Mouse (Mus musculus) hindbrain, postnatal 0 days (tissue): ENCODE results near the gene Trappc12. TPM values are rescaled to one million over a fixed set of nuclear protein-coding genes. Genes with fewer than 3 reads are reported as not detected.
A peak's percentile ranks its signal among the peaks of the same experiment; 100 is the strongest.

Experiments used
- ATAC-seq: fragments of 200-750 bp; cut with Nextera tagmentation; 2 replicates; pipeline ENCODE4 v1.8.0; 2017; ENCODE audit warnings: mild to moderate bottlenecking, moderate TSS enrichment, moderate library complexity
- DNase-seq: peaks from one replicate; pipeline ENCODE4 v3.0.0-alpha.2; 2015; ENCODE audit warnings: low spot score
- H3K27ac ChIP-seq: fragments of 300-500 bp; sonication (generic); 2 replicates; pipeline ENCODE4 v1.5.1; 2014; ENCODE audit warnings: mild to moderate bottlenecking
- H3K27me3 ChIP-seq: fragments of 300-500 bp; sonication (generic); 2 replicates; pipeline ENCODE4 v1.6.1; 2014; ENCODE audit warnings: low read length, mixed read lengths; ENCODE audit not compliant: insufficient read depth
- H3K36me3 ChIP-seq: fragments of 300-500 bp; sonication (generic); 2 replicates; pipeline ENCODE4 v1.6.1; 2014; ENCODE audit warnings: low read length, mixed read lengths; ENCODE audit not compliant: insufficient read depth
- H3K4me1 ChIP-seq: fragments of 300-500 bp; sonication (generic); 2 replicates; pipeline ENCODE4 v1.6.1; 2014; ENCODE audit warnings: antibody characterized with exemption, low read length, mixed read lengths; ENCODE audit not compliant: insufficient read depth
- H3K4me2 ChIP-seq: fragments of 300-500 bp; sonication (generic); 2 replicates; pipeline ENCODE4 v1.6.1; 2014; ENCODE audit warnings: low read depth, mild to moderate bottlenecking, low read length, moderate library complexity, mixed read lengths
- H3K4me3 ChIP-seq: fragments of 300-500 bp; sonication (generic); 2 replicates; pipeline ENCODE4 v1.5.1; 2014; ENCODE audit warnings: low read length
- H3K9ac ChIP-seq: fragments of 300-500 bp; sonication (generic); replicated peaks from 2 replicates; pipeline ENCODE4 v1.6.1; 2014; ENCODE audit warnings: mild to moderate bottlenecking, low read length, moderate library complexity, mixed read lengths
- H3K9me3 ChIP-seq: fragments of 300-500 bp; sonication (generic); 2 replicates; pipeline ENCODE4 v1.6.1; 2016; ENCODE audit warnings: low read length, mixed read lengths
- CTCF ChIP-seq: IDR thresholded peaks from 2 replicates; pipeline ENCODE4 v1.5.1; 2016; ENCODE audit warnings: antibody characterized with exemption, control low read depth, low read depth
- WGBS: fragments of 180-500 bp; shearing (Covaris S2); extraction: QIAGEN DNeasy Blood & Tissue Kit; methylation state at CpG from one replicate; pipeline ENCODE4 v1.1.7; 2014; 5-methylcytosine and 5-hydroxymethylcytosine counted together
- microRNA-seq, 2 experiments: library from miRNA; unstranded; fragments of <30 nt; microRNA quantifications; one replicate each; pipeline ENCODE4; 2016
- polyA plus RNA-seq: library from polyadenylated mRNA; unstranded; fragments of >200 nt; fragmentation: Nextera tagmentation; extraction: Ambion mirVana; gene quantifications from 2 replicates; pipeline ENCODE4 v1.2.1, GENCODE M21; 2015
- total RNA-seq: library from RNA; depleted of rRNA; stranded (reverse); fragments of >200 nt; gene quantifications from 2 replicates; pipeline ENCODE4 v1.2.3, GENCODE M21; 2014; rRNA removed

Trappc12 gene
- total and polyA plus RNA-seq, 2 experiments from 2014 or later, result 34.1 to 66.3 TPM

DNA sequence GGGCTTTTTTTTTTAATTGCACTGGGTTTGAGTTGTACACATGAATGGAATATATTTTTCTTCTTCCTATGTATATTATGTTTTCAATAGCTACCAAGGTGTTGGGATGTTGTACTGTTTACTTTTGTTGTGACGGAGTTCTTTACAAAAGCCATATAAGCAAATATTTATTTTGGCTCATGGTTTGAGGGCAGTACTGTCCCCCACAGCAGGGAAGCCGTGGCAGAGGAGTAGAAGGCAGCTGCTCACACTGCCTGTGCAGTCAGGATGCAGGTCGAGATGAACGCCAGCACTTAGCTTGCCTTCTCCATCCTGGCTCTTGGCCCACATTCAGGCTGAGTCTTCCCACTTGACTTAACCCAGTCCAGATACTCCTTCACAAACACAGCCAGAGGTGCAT is 83.5 kb downstream of the Trappc12 start:
- TF ChIP-seq CTCF, result no peak
- no peaks in the 10 kb centered on the region for H3K27me3 ChIP-seq
- H3K9me3 ChIP-seq, result no peaks in the 10 kb centered on the region
- ATAC-seq (no peak), DNase-seq (no peak)
- no peak overlapping the region for H3K4me3 ChIP-seq
- no peak overlapping the region for H3K27ac ChIP-seq
- H3K4me2 ChIP-seq, result no peak overlapping the region
- no peaks in the 10 kb centered on the region for H3K4me1 ChIP-seq
- H3K9ac ChIP-seq, result no peak overlapping the region
- 65% methylated on average over 4 of the region's 4 CpGs for WGBS
- H3K36me3 ChIP-seq, result no peaks in the 10 kb centered on the region

DNA sequence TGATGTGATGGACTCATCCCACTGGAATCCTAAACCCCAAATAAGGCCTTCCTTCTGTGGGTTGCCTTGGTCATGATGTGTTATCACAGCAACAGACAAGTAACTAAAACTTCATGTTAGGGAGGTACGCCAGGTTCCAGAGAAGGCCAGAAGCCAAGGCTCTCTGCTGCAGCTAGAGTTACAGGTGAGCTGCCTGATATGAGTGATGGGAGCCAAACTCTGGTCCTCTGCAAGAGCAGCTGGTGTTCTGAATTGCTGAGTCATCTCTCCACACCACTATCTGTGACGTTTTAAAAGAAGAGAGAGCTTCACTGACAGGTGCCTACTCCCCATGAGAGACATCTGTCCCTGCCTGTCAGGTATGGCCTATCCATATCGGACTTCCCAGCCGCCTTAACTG is 87.6 kb downstream of the Trappc12 start:
- TF ChIP-seq CTCF, result no peak
- Histone ChIP-seq H3K27ac (no peak overlapping the region), H3K9ac (no peak overlapping the region), H3K36me3 (peaks cover 19% of the 10 kb centered on the region), H3K9me3 (no peaks in the 10 kb centered on the region), H3K4me1 (no peaks in the 10 kb centered on the region), H3K27me3 (no peaks in the 10 kb centered on the region), H3K4me2 (no peak overlapping the region), H3K4me3 (no peak overlapping the region)
- no peak for DNase-seq
- no peak for ATAC-seq
- 84% methylated on average over 4 of the region's 4 CpGs for WGBS

DNA sequence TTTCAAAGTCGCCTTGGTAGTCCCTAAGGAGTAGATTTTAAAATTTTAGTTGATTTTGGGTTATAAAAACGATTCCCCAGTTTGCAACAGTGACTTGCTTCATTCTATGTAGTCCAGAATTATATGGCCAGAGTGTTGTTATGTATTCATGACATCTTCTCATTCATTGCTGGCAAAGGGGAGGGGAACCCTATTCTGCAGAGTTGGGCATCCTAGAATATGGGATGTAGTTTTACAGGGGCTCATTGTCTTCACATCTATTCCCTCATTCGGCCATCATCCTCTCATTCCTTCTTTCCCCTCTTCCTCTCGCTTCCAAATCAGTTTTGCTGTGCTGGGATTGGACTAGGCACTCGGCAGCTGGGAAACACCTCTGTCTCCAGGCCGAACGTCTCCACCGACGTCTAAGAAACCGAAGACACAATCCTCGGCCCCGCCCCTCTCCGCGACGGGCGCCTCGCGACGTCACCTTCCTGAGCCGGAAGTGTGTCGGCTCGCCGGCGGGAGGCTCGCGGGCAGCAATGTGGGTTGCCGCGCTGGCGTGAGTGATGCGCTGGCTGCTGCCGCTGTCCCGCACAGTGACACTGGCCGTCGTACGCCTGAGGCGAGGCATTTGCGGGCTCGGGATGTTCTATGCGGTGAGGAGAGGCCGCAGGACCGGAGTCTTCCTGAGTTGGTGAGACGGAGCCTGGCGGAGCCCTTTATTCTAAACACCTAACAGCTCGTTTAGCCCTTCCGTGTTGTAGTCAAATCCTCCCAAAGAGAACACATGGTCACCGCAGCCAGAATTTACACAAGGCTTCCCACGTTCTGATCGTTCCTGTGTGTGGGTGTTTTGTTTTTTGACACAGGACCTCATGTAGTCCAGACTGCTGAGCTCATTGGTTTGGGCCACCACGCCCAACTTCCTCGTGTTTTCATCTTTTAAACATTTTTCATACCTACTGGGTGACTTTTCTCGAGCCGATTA is 100.8 kb downstream of the Trappc12 start, which contains the start of gene Rnaseh1:
Gene Rnaseh1, plus strand, starts transcription at position 462 of the 970 bp plus-strand sequence.
- peak; percentile 95 for DNase-seq
- H3K27me3 ChIP-seq, result no peaks in the 10 kb centered on the region
- H3K9ac ChIP-seq, result peak within 1 kb of the TSS; percentile 77
- no peak for TF ChIP-seq CTCF
- no peaks in the 10 kb centered on the region for H3K9me3 ChIP-seq
- peak within 1 kb of the TSS; percentile 77 for H3K27ac ChIP-seq
- peak; percentile 98 for ATAC-seq
- peak within 1 kb of the TSS; percentile 76 for H3K4me3 ChIP-seq
- H3K4me2 ChIP-seq, result peak within 1 kb of the TSS; percentile 93
- H3K36me3 ChIP-seq, result peaks cover 7% of the 10 kb centered on the region
- H3K4me1 ChIP-seq, result peaks cover 7% of the 10 kb centered on the region
- 2% methylated on average over 52 of the region's 52 CpGs for WGBS

Small RNA genes lying within 50 kb of the gene (microRNA-seq; reads per million reads assigned to microRNA genes)
- gene Mir6937, result 0 reads per million in 2 experiments

Other genes starting within 250 kb of the Trappc12 start
- gene Dcdc2c, start 198.1 kb downstream of the Trappc12 start, total RNA-seq, result not detected in 2 replicates
- 0.10 TPM in 1 of 2 replicates, not detected in the other for gene Dcdc2c, start 198.1 kb downstream of the Trappc12 start, polyA plus RNA-seq
- 0.11 TPM in 1 of 2 replicates, not detected in the other for gene Allc, start 167.9 kb downstream of the Trappc12 start, total RNA-seq
- gene Allc, start 167.9 kb downstream of the Trappc12 start, polyA plus RNA-seq, result 0.24 TPM in 1 of 2 replicates, not detected in the other
- 1.2 TPM in 1 of 2 replicates, not detected in the other for gene Colec11, start 127.1 kb downstream of the Trappc12 start, total RNA-seq
- 1.4 TPM in 2 replicates for gene Colec11, start 127.1 kb downstream of the Trappc12 start, polyA plus RNA-seq
- 609 and 851 TPM in 2 replicates for gene Rps7, start 114.5 kb downstream of the Trappc12 start, total RNA-seq
- gene Rps7, start 114.5 kb downstream of the Trappc12 start, polyA plus RNA-seq, result 533 and 549 TPM in 2 replicates
- 7.4 and 11.3 TPM in 2 replicates for gene Rnaseh1, start 100.9 kb downstream of the Trappc12 start, total RNA-seq
- 12.7 and 14.8 TPM in 2 replicates for gene Rnaseh1, start 100.9 kb downstream of the Trappc12 start, polyA plus RNA-seq
- 8.5 and 11.4 TPM in 2 replicates for gene Adi1, start 75.2 kb downstream of the Trappc12 start, total RNA-seq
- 33.3 and 35.4 TPM in 2 replicates for gene Adi1, start 75.2 kb downstream of the Trappc12 start, polyA plus RNA-seq
- gene Eipr1, start 1.3 kb upstream of the Trappc12 start, total RNA-seq, result 65.8 and 78.0 TPM in 2 replicates
- 54.9 and 58.4 TPM in 2 replicates for gene Eipr1, start 1.3 kb upstream of the Trappc12 start, polyA plus RNA-seq